Mouse (Mus musculus) testis, postnatal 10 days (tissue): ENCODE data around the gene Rora.
"Not testable (repeated sequence)": the region's sequence is repeated elsewhere in the genome, so short reads cannot be mapped to it uniquely, and the experiment has no call there.

Experiments
- DNase-seq: peaks from one replicate; pipeline ENCODE4 v3.0.0; 2021; ENCODE audit warnings: low spot score

The Rora gene

GRCm38 (mm10) chr9:69090749-69091270, 437.2 kb downstream of the Rora start:
- no peak for DNase-seq

- peak; percentile 91 for DNase-seq
Measured at GRCm38 (mm10) chr9:69092119-69093013, 438.8 kb downstream of the Rora start.

- DNase-seq, result not testable (repeated sequence)
Measured at GRCm38 (mm10) chr9:69100153-69100756, 446.7 kb downstream of the Rora start.

DNA sequence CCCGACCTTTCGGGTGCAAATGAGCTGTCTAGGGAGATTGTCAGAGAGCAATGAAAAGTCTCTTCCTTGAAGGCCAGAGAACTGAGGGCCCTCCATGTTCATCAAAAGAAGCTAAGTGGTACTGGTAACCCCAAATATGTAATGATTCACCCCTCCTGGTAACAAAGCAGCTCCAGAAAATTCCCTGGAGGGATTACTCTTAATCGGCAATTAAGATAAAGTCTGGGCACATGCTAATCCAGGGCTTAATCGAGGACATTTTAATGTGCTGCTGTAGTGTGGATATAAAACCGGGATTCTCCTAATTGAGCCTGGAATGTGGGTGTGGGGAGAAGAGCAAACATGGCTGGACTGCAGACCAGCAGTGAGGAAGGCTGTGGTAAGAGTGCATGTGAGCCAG, 450.7 kb downstream of the Rora start:
- no peak for DNase-seq

- DNase-seq, result no peak
Measured at GRCm38 (mm10) chr9:69109618-69110300, 456.2 kb downstream of the Rora start.

- no peak for DNase-seq
Measured at GRCm38 (mm10) chr9:69110301-69110674, 456.7 kb downstream of the Rora start.

GRCm38 (mm10) chr9:69110706-69111105, 457.1 kb downstream of the Rora start:
- no peak for DNase-seq

GRCm38 (mm10) chr9:69111539-69111938, 458.0 kb downstream of the Rora start:
- no peak for DNase-seq

DNA sequence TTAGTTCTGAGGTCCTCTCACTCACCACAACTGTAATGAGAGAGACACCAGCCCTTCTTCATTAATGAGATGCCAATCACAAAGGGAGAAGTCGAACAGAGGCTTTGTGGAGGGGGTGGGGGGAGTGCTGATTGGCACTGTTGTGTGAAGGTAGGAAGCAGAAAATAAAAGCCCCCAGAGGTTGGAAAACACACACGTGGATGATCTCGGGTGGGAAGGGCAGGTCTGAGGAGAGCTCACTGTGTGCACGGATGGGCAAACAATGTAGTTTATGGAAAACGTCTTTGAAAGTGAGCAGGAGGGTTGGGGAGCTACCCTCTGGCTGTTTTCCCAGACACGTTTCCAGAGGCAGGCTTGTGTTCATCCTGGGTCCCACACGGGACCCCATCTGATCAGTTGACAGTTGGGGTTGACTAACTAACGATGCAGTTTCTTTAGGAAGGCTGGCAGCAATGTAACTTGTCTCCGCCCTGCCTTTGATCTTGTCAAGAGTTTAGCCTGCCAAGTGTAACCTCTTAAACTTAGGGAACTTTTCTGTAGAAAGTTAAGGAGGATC, 460.9 kb downstream of the Rora start:
- no peak for DNase-seq

GRCm38 (mm10) chr9:69116740-69117139, 463.2 kb downstream of the Rora start:
- DNase-seq, result no peak

GRCm38 (mm10) chr9:69121117-69121740, 467.6 kb downstream of the Rora start:
- DNase-seq, result peak; percentile 47

- peak; percentile 54 for DNase-seq
Measured at GRCm38 (mm10) chr9:69125011-69125786, 471.6 kb downstream of the Rora start.

DNA sequence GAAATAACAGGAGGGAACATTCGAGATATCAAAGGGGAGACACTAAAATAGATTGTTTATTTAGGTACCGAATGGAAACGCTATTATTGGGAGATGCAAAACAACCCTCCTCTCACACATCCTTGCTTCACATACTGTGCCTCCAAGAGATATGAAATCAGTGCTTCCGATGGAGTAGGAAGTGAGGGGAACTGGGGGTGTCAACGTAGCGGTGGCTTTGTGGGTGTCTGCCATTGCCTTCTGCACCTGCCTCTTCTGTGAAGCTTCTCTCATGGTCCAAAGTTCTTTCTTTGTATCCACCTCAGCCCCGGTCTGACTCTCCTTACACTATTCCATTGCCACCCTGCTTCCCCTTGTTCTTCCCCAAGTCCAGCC, 472.2 kb downstream of the Rora start:
- no peak for DNase-seq

- DNase-seq, result no peak
Measured at GRCm38 (mm10) chr9:69126595-69126994, 473.0 kb downstream of the Rora start.

- no peak for DNase-seq
Measured at GRCm38 (mm10) chr9:69128335-69128734, 474.7 kb downstream of the Rora start.

- DNase-seq, result no peak
Measured at GRCm38 (mm10) chr9:69132995-69133394, 479.4 kb downstream of the Rora start.

DNA sequence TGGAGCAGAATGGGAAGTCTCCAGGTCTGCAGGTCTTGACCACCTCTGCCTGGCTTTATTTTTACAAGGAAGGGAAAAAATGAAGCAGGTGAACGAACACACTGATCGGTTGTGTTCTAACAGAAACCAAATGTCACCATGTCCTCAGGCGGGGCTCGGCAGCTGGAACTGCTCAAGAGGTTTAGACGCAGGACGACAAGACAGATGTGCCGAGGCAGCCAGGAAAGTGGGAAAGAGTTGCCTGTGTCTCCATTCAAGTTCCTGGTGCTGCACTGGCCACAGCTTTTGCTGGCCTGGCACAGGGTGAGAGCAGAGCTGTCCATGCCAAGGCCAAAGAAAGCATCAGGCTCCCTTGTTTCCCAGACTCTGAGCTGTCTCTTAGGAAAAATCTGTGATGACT, 480.1 kb downstream of the Rora start:
- no peak for DNase-seq

- no peak for DNase-seq
Measured at GRCm38 (mm10) chr9:69134604-69135003, 481.0 kb downstream of the Rora start.

DNA sequence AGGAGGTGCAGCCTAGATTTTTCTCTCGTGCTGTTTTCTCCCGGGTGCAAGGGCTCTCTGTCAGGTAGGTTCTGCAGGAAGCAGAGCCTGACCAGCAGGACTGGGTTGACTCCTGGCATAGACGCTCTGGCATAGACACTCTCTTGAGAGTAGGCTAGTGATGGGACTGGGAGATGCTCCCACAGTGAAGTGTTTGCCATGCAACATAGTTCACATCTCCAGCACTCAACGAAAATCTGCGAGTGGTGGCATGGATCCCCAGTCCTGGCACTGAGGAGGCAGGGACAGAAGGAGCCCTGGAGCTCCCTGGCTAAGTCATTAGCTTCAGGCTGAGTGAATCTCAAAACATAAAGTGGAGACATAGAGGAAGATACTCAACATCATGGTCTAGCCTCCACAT, 483.2 kb downstream of the Rora start:
- no peak for DNase-seq

- no peak for DNase-seq
Measured at GRCm38 (mm10) chr9:69137398-69137797, 483.8 kb downstream of the Rora start.

DNA sequence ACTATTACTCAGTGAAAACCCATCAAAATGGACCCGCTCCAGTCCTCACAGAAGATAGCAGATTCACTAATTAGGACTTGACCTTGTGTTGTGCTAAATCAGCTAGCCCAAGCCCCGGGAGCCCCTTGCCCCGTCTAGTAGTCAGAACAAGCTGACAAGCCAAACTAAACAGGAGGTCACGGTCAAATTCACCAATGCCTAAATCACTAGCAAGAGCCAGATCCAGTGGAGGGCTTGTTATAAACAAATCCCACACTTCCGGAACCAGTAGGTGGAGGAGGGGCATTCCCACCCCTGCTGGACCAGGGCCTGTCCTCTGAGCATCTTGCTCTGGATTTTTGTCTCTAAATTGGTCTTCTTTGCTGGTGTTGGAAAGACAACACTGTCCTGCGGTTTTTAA, 486.6 kb downstream of the Rora start:
- no peak for DNase-seq
